Mouse (Mus musculus): Measurements from ENCODE around the gene 4930404N11Rik.
A peak's percentile ranks its signal among the peaks of the same experiment; 100 is the strongest.

The 4930404N11Rik gene

GRCm38 (mm10) chr10:81365672-81366476 is at the start of gene 4930404N11Rik:
Gene 4930404N11Rik (minus strand): TSS chr10:81365816.
- DNase-seq (ENCODE audit: low spot score) = peak; percentile 52

- DNase-seq (ENCODE audit: low spot score) = no peak
Observed at GRCm38 (mm10) chr10:81415146-81415545, 49.5 kb upstream of the 4930404N11Rik start.

GRCm38 (mm10) chr10:81414682-81415081 is 49.1 kb upstream of the 4930404N11Rik start:
- no peak for DNase-seq (ENCODE audit: low spot score)

- no peak for DNase-seq (ENCODE audit: low spot score)
Observed at GRCm38 (mm10) chr10:81413310-81414261, 48.0 kb upstream of the 4930404N11Rik start.

GRCm38 (mm10) chr10:81412586-81413309 is 47.1 kb upstream of the 4930404N11Rik start:
- no peak for DNase-seq (ENCODE audit: low spot score)

- DNase-seq (ENCODE audit: low spot score) = peak; percentile 80
Observed at GRCm38 (mm10) chr10:81411471-81412400, 46.1 kb upstream of the 4930404N11Rik start.

GRCm38 (mm10) chr10:81410981-81411380 is 45.4 kb upstream of the 4930404N11Rik start:
- no peak for DNase-seq (ENCODE audit: low spot score)

- DNase-seq (ENCODE audit: low spot score) = no peak
Observed at GRCm38 (mm10) chr10:81410350-81410749, 44.7 kb upstream of the 4930404N11Rik start.

- no peak for DNase-seq (ENCODE audit: low spot score)
Observed at GRCm38 (mm10) chr10:81409330-81409729, 43.7 kb upstream of the 4930404N11Rik start.

- DNase-seq (ENCODE audit: low spot score) = no peak
Observed at GRCm38 (mm10) chr10:81408871-81409291, 43.3 kb upstream of the 4930404N11Rik start.

- no peak for DNase-seq (ENCODE audit: low spot score)
Observed at GRCm38 (mm10) chr10:81408424-81408729, 42.8 kb upstream of the 4930404N11Rik start.

- DNase-seq (ENCODE audit: low spot score) = peak; percentile 73
Observed at GRCm38 (mm10) chr10:81407539-81408423, 42.2 kb upstream of the 4930404N11Rik start.

- DNase-seq (ENCODE audit: low spot score) = no peak
Observed at GRCm38 (mm10) chr10:81406504-81407440, 41.2 kb upstream of the 4930404N11Rik start.

- DNase-seq (ENCODE audit: low spot score) = no peak
Observed at GRCm38 (mm10) chr10:81405588-81406201, 40.1 kb upstream of the 4930404N11Rik start.

GRCm38 (mm10) chr10:81404720-81405119 is 39.1 kb upstream of the 4930404N11Rik start:
- DNase-seq (ENCODE audit: low spot score) = no peak

- DNase-seq (ENCODE audit: low spot score) = no peak
Observed at GRCm38 (mm10) chr10:81404082-81404481, 38.5 kb upstream of the 4930404N11Rik start.

GRCm38 (mm10) chr10:81403511-81403910 is 37.9 kb upstream of the 4930404N11Rik start:
- no peak for DNase-seq (ENCODE audit: low spot score)

GRCm38 (mm10) chr10:81402227-81402765 is 36.7 kb upstream of the 4930404N11Rik start:
- DNase-seq (ENCODE audit: low spot score) = no peak
